Mouse (Mus musculus): ENCODE measurements around the gene Cltrn. TPM values are rescaled to one million over a fixed set of nuclear protein-coding genes. Genes with fewer than 3 reads are reported as not detected.

Gene Cltrn
- polyA plus RNA-seq (2012) = not detected in 2 replicates

- Histone ChIP-seq H3K27me3 (ENCODE audit: control insufficient read depth) (no peaks in the 10 kb centered on the region), H3K36me3 (ENCODE audit: control insufficient read depth) (no peaks in the 10 kb centered on the region), H3K4me1 (ENCODE audit: control insufficient read depth) (peaks cover 40% of the 10 kb centered on the region), H3K9me3 (ENCODE audit: control insufficient read depth, low read length) (no peaks in the 10 kb centered on the region), H3K4me3 (replicated peaks) (no peak within 1 kb of the TSS)
- no peak for TF ChIP-seq GATA1 (IDR thresholded peaks at IDR 0.05; ENCODE audit: low read length)
- no peak for TF ChIP-seq TAL1 (IDR thresholded peaks at IDR 0.05; ENCODE audit: low read length)
These were observed at the start of gene Cltrn for GRCm38 (mm10) chrX:164088582-164088981. Gene Cltrn (plus strand): TSS chrX:164088830.

GRCm38 (mm10) chrX:164038882-164039281 lies 49.7 kb upstream of the Cltrn start:
- no peaks in the 10 kb centered on the region for H3K27me3 ChIP-seq (ENCODE audit: control insufficient read depth)
- H3K36me3 ChIP-seq (ENCODE audit: control insufficient read depth) = no peaks in the 10 kb centered on the region
- no peaks in the 10 kb centered on the region for H3K4me1 ChIP-seq (ENCODE audit: control insufficient read depth)
- TF ChIP-seq GATA1 (IDR thresholded peaks at IDR 0.05; ENCODE audit: low read length) = no peak
- no peak for TF ChIP-seq TAL1 (IDR thresholded peaks at IDR 0.05; ENCODE audit: low read length)
- no peaks in the 10 kb centered on the region for H3K9me3 ChIP-seq (ENCODE audit: control insufficient read depth, low read length)
- H3K4me3 ChIP-seq (replicated peaks) = no peak overlapping the region

GRCm38 (mm10) chrX:164042069-164042468 lies 46.6 kb upstream of the Cltrn start:
- H3K4me1 ChIP-seq (ENCODE audit: control insufficient read depth) = no peaks in the 10 kb centered on the region
- H3K9me3 ChIP-seq (ENCODE audit: control insufficient read depth, low read length) = no peaks in the 10 kb centered on the region
- no peaks in the 10 kb centered on the region for H3K27me3 ChIP-seq (ENCODE audit: control insufficient read depth)
- TF ChIP-seq TAL1 (IDR thresholded peaks at IDR 0.05; ENCODE audit: low read length) (no peak), GATA1 (IDR thresholded peaks at IDR 0.05; ENCODE audit: low read length) (no peak)
- H3K36me3 ChIP-seq (ENCODE audit: control insufficient read depth) = no peaks in the 10 kb centered on the region
- H3K4me3 ChIP-seq (replicated peaks) = no peak overlapping the region

- H3K4me3 ChIP-seq (replicated peaks) = no peak overlapping the region
- no peaks in the 10 kb centered on the region for H3K9me3 ChIP-seq (ENCODE audit: control insufficient read depth, low read length)
- H3K27me3 ChIP-seq (ENCODE audit: control insufficient read depth) = no peaks in the 10 kb centered on the region
- no peaks in the 10 kb centered on the region for H3K36me3 ChIP-seq (ENCODE audit: control insufficient read depth)
- H3K4me1 ChIP-seq (ENCODE audit: control insufficient read depth) = no peaks in the 10 kb centered on the region
- TF ChIP-seq TAL1 (IDR thresholded peaks at IDR 0.05; ENCODE audit: low read length) (no peak), GATA1 (IDR thresholded peaks at IDR 0.05; ENCODE audit: low read length) (no peak)
These were observed 41.9 kb upstream of the Cltrn start for GRCm38 (mm10) chrX:164046736-164047135.

- H3K4me1 ChIP-seq (ENCODE audit: control insufficient read depth) = no peaks in the 10 kb centered on the region
- no peaks in the 10 kb centered on the region for H3K36me3 ChIP-seq (ENCODE audit: control insufficient read depth)
- TF ChIP-seq TAL1 (IDR thresholded peaks at IDR 0.05; ENCODE audit: low read length) = no peak
- TF ChIP-seq GATA1 (IDR thresholded peaks at IDR 0.05; ENCODE audit: low read length) = no peak
- no peaks in the 10 kb centered on the region for H3K9me3 ChIP-seq (ENCODE audit: control insufficient read depth, low read length)
- no peak overlapping the region for H3K4me3 ChIP-seq (replicated peaks)
- no peaks in the 10 kb centered on the region for H3K27me3 ChIP-seq (ENCODE audit: control insufficient read depth)
These were observed 32.9 kb upstream of the Cltrn start for GRCm38 (mm10) chrX:164055726-164056125.

GRCm38 (mm10) chrX:164058523-164058922 lies 30.1 kb upstream of the Cltrn start:
- Histone ChIP-seq H3K27me3 (ENCODE audit: control insufficient read depth) (no peaks in the 10 kb centered on the region), H3K36me3 (ENCODE audit: control insufficient read depth) (no peaks in the 10 kb centered on the region), H3K4me3 (replicated peaks) (no peak overlapping the region), H3K9me3 (ENCODE audit: control insufficient read depth, low read length) (no peaks in the 10 kb centered on the region), H3K4me1 (ENCODE audit: control insufficient read depth) (no peaks in the 10 kb centered on the region)
- TF ChIP-seq TAL1 (IDR thresholded peaks at IDR 0.05; ENCODE audit: low read length) (no peak), GATA1 (IDR thresholded peaks at IDR 0.05; ENCODE audit: low read length) (no peak)

GRCm38 (mm10) chrX:164059070-164059469 lies 29.6 kb upstream of the Cltrn start:
- H3K36me3 ChIP-seq (ENCODE audit: control insufficient read depth) = no peaks in the 10 kb centered on the region
- H3K4me1 ChIP-seq (ENCODE audit: control insufficient read depth) = no peaks in the 10 kb centered on the region
- no peaks in the 10 kb centered on the region for H3K9me3 ChIP-seq (ENCODE audit: control insufficient read depth, low read length)
- TF ChIP-seq GATA1 (IDR thresholded peaks at IDR 0.05; ENCODE audit: low read length) (no peak), TAL1 (IDR thresholded peaks at IDR 0.05; ENCODE audit: low read length) (no peak)
- no peak overlapping the region for H3K4me3 ChIP-seq (replicated peaks)
- no peaks in the 10 kb centered on the region for H3K27me3 ChIP-seq (ENCODE audit: control insufficient read depth)

- TF ChIP-seq TAL1 (IDR thresholded peaks at IDR 0.05; ENCODE audit: low read length) (no peak), GATA1 (IDR thresholded peaks at IDR 0.05; ENCODE audit: low read length) (no peak)
- peaks cover 9% of the 10 kb centered on the region for H3K36me3 ChIP-seq (ENCODE audit: control insufficient read depth)
- H3K27me3 ChIP-seq (ENCODE audit: control insufficient read depth) = no peaks in the 10 kb centered on the region
- no peaks in the 10 kb centered on the region for H3K4me1 ChIP-seq (ENCODE audit: control insufficient read depth)
- no peaks in the 10 kb centered on the region for H3K9me3 ChIP-seq (ENCODE audit: control insufficient read depth, low read length)
- no peak overlapping the region for H3K4me3 ChIP-seq (replicated peaks)
These were observed 22.4 kb upstream of the Cltrn start for GRCm38 (mm10) chrX:164066185-164066584.

GRCm38 (mm10) chrX:164068968-164069367 lies 19.7 kb upstream of the Cltrn start:
- H3K27me3 ChIP-seq (ENCODE audit: control insufficient read depth) = no peaks in the 10 kb centered on the region
- peaks cover 37% of the 10 kb centered on the region for H3K36me3 ChIP-seq (ENCODE audit: control insufficient read depth)
- TF ChIP-seq GATA1 (IDR thresholded peaks at IDR 0.05; ENCODE audit: low read length) = no peak
- TF ChIP-seq TAL1 (IDR thresholded peaks at IDR 0.05; ENCODE audit: low read length) = no peak
- H3K9me3 ChIP-seq (ENCODE audit: control insufficient read depth, low read length) = no peaks in the 10 kb centered on the region
- peaks cover under 1% of the 10 kb centered on the region for H3K4me1 ChIP-seq (ENCODE audit: control insufficient read depth)
- H3K4me3 ChIP-seq (replicated peaks) = no peak overlapping the region
